Mouse (Mus musculus): ENCODE measurements around the gene Ehd2.

DNA sequence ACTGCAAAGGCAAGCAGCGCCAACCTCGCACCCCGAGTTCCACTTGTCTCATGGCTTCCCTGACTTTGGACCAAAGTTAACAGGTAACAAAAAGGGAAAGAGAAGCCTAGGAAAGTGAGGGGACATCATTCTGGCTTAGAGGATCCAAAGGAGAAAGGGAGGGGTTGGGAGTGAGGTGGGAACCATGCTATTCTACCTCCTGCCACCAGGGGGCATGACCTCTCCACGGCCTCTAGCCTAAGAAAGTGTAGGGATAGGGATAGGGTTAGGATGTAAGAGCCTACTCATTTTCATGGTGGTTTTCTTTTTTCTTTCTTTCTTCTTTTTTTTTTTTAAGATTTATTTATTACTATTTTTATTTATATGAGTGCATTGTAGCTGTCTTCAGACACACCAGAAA lies 8.5 kb upstream of the Ehd2 start:
- TF ChIP-seq CTCF (IDR thresholded peaks at IDR 0.05; ENCODE audit: insufficient read depth, low read length) (peak; percentile 95), POLR2A (IDR thresholded peaks at IDR 0.05; ENCODE audit: borderline replicate concordance, extremely low read depth, low read depth, low read length) (no peak)
